Mouse (Mus musculus) 3T3-L1 (cell line): ENCODE measurements around the gene Zfp346.

Experiments used
- DNase-seq: peaks from one replicate; pipeline ENCODE4 v3.0.0-alpha.2; 2015; ENCODE audit warnings: low read depth, low spot score

Zfp346 gene

DNA sequence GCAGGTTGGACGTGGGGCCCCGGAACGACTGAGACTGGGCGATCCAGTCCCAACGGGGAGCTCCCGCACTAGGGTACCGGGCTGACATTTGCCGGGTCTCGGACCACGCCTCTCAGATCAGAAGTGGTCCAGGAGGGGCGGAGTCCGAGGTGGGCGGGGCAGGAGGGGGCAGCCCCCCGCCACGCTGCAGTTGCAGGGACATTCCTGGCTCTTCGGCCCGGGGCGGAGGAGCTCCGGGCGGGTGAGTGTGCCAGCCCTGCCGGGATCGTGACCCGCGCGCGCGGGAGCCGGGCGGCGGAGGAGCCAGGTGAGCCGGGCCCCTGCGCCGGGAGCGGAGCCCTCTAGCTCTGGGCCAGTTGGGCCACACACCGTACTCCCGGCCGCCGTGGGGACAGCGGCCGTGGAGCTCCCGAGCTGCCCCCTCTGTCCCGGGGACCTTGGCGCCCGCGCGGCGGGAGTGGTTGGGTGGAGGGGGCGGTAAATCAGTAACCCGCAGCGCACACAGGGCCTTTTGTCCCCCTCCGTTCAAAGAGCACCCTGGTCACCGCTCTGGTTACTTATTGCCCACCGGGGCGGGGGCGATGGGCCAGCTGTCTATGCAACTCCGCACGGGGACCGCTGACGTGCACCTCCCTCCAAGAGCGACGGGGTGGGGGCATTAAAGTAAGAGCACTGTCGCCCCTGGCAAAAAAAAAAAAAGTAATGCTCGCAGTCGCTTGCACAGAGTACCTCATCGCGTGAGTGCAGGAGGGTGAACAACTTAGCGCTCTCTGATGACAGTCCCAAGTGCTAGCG is 47.7 kb downstream of the Zfp346 start, which contains the start of gene Fgfr4:
Fgfr4 (plus strand) TSS at position 20 of the 795 bp plus-strand sequence.
- no peak for DNase-seq

DNA sequence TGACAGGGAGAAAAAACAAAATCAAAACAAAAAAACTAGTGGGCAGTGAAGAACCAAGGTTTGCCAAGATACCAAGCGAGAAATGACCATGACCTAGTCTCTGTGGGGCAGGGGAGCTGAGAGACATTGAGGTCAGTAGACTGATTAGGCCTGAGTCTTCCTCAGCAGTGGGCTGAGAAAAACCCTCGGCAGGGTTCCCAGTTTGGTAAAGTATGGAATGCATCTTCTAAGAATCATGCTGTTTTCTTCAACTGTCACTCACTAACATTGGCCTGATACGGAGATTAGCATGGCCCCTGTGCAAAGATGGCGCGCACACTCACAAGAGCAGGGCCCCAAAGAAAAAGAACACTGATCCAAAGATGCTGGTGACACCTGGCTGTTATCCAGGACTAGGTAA is 48.8 kb downstream of the Zfp346 start:
- no peak for DNase-seq

DNA sequence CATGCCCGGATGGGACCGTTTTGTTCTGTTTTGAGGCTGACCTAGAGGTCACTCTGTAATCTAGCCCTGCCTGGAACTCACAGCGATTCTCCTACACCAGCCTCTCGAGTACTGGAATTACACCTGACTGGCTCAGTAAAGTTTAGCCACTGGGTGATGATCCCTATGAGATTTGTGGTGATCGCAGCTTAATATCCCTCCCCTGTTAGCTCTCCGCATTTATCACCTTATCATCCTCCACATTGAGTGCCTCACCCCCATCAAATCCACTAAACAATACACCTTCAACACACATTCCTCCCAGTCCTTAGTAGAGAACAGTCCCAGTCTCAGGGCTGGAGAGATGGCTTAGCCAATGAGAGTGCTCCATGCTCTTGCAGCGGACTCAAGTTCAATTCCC is 57.3 kb downstream of the Zfp346 start:
- no peak for DNase-seq

DNA sequence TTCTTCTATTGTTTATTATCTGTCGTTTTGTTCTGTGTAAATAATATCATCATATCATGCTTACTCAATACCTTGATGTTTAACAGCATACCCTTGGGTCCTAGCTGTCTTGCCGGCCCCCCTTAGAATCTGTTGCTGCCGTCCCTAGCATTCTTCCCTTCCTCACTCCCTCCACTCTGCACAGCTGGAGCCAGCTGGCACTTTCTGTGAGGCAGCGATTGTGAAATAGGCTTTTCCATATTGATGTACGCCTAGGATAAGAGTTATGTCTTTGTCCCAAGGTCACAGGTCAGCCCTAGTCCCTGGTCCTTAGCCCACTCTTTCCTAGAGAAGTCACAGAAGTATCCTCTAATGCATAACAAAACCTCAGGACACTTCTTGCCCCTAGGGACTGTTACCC is 58.4 kb downstream of the Zfp346 start:
- no peak for DNase-seq

DNA sequence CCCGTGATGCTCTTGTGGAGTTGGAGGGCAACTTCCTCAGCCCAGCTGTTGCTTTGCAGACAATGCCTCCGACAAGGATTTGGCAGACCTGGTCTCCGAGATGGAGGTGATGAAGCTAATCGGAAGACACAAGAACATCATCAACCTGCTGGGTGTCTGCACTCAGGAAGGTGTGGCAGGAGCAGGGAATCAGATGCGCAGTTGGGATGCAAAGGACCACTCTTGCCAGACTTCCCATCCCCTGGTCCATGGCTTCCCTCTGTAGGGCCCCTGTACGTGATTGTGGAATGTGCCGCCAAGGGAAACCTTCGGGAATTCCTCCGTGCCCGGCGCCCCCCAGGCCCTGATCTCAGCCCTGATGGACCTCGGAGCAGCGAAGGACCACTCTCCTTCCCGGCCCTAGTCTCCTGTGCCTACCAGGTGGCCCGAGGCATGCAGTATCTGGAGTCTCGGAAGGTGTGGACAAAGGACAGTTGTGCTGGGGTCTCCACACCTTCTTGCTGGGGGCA is 60.8 kb downstream of the Zfp346 start:
- DNase-seq: no peak

DNA sequence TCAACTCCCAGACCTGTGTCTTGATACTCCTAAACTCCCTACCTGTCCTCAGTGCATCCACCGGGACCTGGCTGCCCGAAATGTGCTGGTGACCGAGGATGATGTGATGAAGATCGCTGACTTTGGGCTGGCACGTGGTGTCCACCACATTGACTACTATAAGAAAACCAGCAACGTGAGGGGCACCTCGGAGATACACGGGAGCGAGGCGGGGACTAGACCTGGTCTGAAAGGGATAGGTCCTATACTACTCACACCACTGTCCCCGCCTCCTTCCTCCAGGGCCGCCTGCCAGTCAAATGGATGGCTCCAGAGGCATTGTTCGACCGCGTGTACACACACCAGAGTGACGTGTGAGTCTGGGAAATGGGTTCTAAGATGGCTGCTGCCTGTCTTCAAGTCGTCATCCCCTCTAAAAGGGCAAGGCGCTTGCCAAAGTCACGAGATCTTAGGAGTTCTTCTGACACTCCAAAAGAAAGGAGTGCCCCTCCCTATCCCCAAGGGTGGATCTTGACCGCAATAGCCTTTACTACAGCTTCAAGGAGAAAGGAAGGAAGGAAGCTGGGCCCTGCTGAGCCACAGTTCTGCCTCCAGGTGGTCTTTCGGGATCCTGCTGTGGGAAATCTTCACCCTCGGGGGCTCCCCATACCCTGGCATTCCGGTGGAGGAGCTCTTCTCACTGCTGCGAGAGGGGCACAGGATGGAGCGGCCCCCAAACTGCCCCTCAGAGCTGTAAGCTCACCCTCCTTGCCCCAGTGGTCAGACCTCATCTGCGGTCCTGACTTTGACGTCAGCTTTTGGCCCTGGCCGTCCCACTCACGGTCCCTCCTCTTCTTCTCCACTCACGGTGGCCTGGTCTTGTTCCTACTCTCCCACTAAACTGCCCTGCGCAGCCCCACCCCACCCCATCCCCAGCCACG is 62.0 kb downstream of the Zfp346 start:
- DNase-seq: no peak

DNA sequence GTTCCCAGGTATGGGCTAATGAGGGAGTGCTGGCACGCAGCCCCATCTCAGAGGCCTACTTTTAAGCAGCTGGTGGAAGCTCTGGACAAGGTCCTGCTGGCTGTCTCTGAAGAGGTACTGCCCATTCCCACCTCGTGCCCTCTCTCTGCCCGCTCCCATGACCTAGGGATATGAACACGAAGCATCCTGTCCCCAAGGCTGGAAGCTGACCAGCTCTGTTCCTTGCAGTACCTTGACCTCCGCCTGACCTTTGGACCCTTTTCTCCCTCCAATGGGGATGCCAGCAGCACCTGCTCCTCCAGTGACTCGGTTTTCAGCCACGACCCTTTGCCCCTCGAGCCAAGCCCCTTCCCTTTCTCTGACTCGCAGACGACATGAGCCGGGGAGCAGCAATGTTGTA is 62.7 kb downstream of the Zfp346 start:
- DNase-seq: no peak

DNA sequence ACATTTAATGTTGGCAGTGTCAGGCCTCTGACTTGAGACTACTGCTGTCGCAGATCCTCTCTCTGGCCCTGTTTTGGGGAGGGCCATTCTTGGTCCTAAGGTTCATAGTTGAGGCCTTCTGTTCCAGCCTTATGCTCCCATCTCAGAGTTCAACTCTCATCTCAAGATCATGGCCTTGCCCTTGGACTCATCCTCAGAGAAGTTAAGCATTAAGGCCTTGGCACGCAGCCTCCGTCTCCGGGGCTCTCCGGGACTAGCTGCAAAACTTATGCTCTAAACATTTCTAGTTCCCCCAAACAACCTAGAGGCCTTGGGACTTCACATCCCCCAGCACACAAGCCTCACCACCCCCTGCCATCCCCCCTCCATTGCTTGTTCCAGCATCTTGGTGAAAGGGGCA is 63.1 kb downstream of the Zfp346 start:
- DNase-seq: no peak

DNA sequence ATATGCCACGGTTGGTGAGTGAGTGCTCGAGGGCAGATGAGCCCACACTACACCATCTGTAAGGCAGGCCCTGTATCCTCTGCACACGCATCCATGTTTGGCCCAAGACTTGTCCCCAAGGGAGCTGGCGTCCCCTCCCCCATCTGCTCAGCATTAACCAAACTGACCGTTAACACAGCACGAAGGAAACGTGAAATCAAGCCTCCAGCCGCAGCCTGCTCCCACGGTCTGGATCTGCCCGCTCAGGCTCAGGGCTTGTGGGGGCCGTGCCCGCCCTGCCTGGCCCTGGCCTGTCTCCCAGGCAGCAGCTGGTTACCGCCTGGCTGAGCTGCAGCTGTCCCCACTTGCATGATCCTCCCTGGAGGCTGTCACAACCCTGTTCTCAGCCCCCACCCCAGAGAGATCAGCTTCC is 63.9 kb downstream of the Zfp346 start:
- no peak for DNase-seq

DNA sequence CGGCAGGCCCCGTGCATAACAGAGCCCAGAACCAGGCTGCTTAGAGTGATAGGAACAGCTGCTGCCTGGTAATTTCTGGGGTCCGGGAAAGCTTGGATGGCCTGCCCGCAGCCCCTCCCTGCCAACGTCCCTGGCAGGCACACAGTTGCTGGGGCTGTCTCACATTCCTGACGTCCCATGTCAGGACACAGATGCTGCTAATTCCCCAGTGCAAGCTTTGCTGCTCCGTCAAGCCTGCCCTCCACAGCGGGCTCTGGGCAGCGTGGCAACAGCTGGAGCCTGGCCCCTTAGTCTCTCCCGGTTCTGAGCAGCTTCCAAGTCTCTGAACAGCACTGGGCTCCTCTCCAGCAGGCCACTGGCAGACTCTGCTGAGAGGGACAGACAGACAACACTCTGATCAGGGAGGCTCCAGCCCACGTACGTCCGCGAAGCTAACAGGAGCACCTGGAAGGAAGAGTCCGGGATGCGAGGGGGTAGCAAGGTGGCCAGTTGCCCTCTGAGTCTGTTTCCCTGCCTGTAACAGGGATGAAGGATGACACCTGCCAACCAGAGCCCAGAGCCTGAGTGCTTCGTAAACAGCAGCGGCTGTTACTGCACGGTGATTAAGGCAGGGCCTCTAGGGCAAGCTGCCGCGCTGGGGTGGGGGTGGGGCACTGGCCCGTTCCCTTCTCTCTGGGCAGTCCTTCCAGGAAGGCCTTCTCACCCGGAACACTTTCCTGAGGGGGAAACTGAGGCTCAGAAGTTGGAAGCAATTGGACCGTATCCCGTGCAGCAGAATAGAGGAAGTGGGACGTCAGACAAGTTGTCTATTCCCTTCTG is 66.6 kb downstream of the Zfp346 start:
- DNase-seq: no peak

DNA sequence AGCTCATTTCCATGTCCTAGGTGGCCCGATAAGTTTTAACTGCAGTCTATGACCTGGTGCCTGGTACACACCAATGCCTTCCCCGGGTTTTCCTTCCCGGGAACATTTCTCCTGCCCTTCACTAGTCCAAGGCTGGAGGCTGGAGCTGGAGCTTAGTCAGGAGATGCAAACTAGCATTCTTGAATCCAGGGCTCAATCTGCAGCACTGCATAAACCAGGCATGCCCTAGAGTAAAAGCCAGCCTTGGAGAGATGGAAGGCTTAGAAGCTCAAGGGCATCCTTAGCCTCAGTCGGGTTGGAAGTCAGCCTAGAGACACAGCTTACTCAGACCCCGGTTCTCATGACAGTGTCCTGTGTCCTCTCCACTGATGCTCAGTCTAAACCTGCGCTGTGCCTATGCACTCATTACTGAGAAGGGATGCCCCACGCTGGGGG is 67.2 kb downstream of the Zfp346 start:
- DNase-seq: no peak

DNA sequence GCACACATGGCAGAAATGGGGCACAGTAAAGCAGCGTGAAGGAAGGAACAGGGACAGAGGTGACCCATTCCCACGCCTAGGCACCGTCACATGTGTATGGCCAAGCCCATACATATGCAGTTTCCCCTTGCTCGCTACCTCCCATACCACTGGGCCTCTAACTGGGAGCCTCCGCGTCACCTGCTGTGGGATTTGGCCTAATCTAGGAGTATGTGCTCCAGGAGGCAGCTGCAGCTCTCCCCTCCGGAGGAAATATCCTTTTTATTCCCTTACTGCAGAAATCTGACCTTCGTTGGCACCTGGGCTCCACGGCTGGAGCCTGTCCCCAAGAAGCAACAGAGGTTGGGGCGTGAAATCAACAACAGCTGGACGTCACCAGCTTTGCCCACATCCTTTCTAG is 69.2 kb downstream of the Zfp346 start:
- no peak for DNase-seq

DNA sequence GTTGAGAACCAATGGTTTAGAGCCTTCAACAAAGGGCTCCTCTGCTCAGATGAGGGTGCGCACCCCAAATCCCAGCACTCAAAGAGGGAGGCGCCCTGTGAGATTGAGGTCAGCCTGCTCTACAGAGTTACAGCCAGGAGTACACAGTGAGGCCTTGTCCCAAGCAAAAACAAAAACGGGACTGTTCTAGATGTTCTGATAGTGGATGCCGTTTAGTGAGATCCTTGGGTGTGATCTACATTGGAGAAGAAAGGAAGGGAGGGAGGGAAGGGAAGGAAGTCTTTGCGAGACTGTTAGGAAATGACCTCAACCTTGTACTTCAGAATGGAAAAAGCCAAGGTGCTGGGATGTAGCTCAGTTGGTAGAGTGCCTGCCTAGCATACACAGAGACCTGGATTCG is 71.2 kb downstream of the Zfp346 start:
- DNase-seq: no peak

DNA sequence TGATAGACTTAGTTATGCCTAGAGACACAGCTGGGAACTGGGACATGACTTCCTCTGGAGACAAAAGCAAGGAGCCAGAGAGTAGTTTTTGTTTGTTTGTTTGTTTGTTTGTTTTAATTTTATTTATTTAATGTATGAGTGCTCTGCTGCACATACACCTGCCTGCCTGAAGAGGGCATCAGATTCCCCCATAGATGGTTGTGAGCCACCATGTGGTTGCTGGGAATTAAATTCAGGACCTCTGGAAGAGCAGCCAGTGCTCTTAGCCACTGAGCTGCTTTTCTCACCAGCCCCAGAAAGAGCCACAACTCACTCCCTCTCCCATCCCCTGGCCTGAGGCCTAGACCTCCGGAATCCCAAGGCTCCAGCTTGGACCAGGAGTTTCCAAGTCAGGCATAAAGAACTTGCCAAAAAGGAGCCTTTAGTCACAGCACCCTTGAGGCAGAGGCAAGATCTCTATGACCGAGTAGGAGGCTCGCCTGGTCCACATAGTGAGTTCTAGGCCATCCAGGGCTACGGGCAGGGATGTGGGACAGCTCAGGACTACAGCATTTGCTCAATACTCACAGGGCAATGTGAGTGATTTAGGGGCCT is 72.9 kb downstream of the Zfp346 start:
- no peak for DNase-seq

DNA sequence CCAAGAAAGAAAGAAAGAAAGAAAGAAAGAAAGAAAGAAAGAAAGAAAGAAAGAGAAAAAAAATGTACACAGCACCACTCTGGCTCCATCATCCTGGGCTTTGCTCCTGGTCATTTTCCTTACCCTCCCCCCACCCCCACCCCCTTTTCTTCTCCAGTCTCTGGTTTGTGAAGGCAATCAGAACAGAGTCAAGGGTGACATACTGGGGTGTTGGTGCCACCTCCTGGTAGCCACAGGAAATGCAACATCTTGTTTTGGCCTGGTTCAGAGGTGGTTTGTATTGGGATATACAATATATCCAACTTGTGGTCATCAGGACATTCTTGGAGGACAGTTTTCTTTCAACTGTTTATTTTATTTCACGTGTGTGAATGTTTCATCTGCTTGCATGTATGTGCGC is 73.4 kb downstream of the Zfp346 start:
- peak; percentile 86 for DNase-seq

DNA sequence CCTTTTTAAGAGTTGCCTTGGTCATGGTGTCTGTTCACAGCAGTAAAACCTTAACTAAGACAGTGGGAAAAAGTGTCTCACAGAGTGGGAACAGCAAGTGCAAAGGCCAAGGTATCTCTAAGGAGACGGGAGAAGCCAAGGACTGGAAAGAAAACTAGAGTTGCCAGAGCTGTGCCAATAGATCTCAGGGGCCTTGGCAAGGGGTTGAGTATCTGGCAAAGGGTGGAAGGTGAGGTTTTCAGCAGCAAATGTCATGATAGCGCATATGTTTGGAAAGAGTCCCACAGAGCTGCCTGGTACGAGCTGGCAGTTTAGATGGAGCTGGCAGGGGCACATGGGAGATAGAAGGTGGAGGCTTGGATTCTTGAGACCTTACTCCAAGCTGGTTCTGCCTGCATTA is 74.5 kb downstream of the Zfp346 start:
- no peak for DNase-seq

DNA sequence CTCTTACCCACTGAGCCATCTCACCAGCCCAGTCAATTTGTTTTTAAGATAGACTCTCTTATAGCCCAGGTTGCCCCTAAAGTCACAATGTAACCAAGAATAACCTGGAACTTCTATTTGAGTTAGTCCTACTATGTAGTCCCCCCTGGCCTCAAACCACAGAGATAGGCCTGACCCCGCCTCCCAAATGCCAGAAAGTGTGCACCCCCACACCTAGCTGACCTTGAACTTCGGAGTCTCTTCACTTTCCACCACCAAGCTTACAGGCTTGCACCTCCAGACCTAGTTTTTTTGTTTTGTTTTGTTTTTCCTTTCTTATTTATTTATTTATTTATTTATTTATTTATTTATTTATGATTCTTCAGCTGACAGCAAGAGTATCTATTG is 76.7 kb downstream of the Zfp346 start:
- DNase-seq: no peak

DNA sequence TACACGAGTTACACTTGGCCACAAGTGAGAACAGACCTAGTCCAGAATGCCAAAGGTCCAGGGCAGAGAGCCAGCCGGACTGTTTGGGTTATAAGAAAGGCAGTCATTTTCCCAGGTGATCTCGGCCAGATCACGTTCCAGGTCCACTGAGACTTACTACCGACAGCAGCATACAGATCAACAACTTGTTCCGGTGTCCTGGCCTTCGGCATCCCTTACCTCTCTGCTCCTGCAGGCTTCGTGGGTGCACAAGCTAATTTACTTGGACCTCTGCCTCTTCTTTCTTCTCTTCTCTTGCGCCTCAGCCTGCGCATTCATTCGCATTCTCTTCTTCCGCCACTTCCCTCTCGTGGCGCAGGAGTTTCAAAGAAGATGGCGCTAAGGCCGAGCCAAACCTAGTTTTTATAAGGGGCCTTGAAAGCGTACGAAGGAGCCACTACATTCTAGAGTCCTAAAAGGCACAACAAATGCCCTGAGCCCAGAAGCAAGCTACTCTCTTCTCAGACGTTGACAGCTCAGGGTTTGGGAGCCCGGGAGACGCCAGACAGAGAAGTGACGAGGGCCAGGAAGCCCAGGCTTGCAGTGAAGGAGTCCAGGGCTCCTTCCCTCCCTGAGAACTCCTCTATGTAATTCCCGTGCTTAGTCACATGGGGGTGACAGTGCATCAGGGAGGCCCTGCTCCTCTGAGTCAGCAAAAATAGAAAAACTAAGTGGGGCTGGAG is 77.2 kb downstream of the Zfp346 start:
- DNase-seq: no peak

DNA sequence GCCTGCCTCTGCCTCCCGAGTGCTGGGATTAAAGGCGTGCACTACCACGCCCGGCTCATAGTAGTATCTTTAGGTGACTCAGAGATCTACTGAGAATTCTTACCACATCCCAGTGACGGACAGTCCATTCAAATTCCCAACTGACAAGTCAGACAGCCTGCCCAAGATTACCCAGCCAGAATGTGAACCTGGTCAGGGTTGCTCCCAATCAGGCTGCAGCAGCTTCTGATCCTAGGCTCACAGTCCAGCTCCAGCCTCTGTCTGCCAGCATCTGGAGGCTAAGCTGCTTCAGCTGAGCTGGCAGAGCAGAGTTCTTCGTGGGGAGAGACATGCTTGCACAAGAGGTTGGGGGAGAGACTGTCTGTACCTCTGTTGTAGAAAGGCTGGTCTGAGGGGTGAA is 78.3 kb downstream of the Zfp346 start:
- peak; percentile 79 for DNase-seq
